Mouse (Mus musculus): ENCODE results near the gene Rhbdl3.

The Rhbdl3 gene

GRCm38 (mm10) chr11:80300551-80301315, at the start of gene Rhbdl3:
TSS of gene Rhbdl3 (plus strand) at chr11:80300912.
- peak; percentile 47 for DNase-seq (ENCODE audit: low spot score)

- no peak for DNase-seq (ENCODE audit: low spot score)
Observed at GRCm38 (mm10) chr11:80264137-80264536, 36.6 kb upstream of the Rhbdl3 start.

GRCm38 (mm10) chr11:80271096-80271495, 29.6 kb upstream of the Rhbdl3 start:
- DNase-seq (ENCODE audit: low spot score), result no peak

GRCm38 (mm10) chr11:80275011-80275410, 25.7 kb upstream of the Rhbdl3 start:
- DNase-seq (ENCODE audit: low spot score), result no peak

- DNase-seq (ENCODE audit: low spot score), result no peak
Observed at GRCm38 (mm10) chr11:80278054-80278453, 22.7 kb upstream of the Rhbdl3 start.

GRCm38 (mm10) chr11:80283786-80284185, 16.9 kb upstream of the Rhbdl3 start:
- no peak for DNase-seq (ENCODE audit: low spot score)

GRCm38 (mm10) chr11:80284641-80285040, 16.1 kb upstream of the Rhbdl3 start:
- no peak for DNase-seq (ENCODE audit: low spot score)

GRCm38 (mm10) chr11:80287150-80287549, 13.6 kb upstream of the Rhbdl3 start:
- DNase-seq (ENCODE audit: low spot score), result no peak

GRCm38 (mm10) chr11:80289701-80290445, 10.8 kb upstream of the Rhbdl3 start:
- DNase-seq (ENCODE audit: low spot score), result no peak

- DNase-seq (ENCODE audit: low spot score), result no peak
Observed at GRCm38 (mm10) chr11:80291004-80291403, 9.7 kb upstream of the Rhbdl3 start.

GRCm38 (mm10) chr11:80292463-80292862, 8.2 kb upstream of the Rhbdl3 start:
- no peak for DNase-seq (ENCODE audit: low spot score)

- no peak for DNase-seq (ENCODE audit: low spot score)
Observed at GRCm38 (mm10) chr11:80295066-80295465, 5.6 kb upstream of the Rhbdl3 start.

GRCm38 (mm10) chr11:80295785-80296184, 4.9 kb upstream of the Rhbdl3 start:
- no peak for DNase-seq (ENCODE audit: low spot score)

GRCm38 (mm10) chr11:80299513-80300235, 1.0 kb upstream of the Rhbdl3 start:
- DNase-seq (ENCODE audit: low spot score), result no peak

- no peak for DNase-seq (ENCODE audit: low spot score)
Observed at GRCm38 (mm10) chr11:80301316-80302045, 769 bp downstream of the Rhbdl3 start.

- no peak for DNase-seq (ENCODE audit: low spot score)
Observed at GRCm38 (mm10) chr11:80302046-80302390, 1.3 kb downstream of the Rhbdl3 start.

GRCm38 (mm10) chr11:80302536-80302935, 1.8 kb downstream of the Rhbdl3 start:
- peak; percentile 37 for DNase-seq (ENCODE audit: low spot score)

GRCm38 (mm10) chr11:80303746-80304145, 3.0 kb downstream of the Rhbdl3 start:
- no peak for DNase-seq (ENCODE audit: low spot score)

- no peak for DNase-seq (ENCODE audit: low spot score)
Observed at GRCm38 (mm10) chr11:80304846-80305245, 4.1 kb downstream of the Rhbdl3 start.

- DNase-seq (ENCODE audit: low spot score), result no peak
Observed at GRCm38 (mm10) chr11:80308537-80308936, 7.8 kb downstream of the Rhbdl3 start.

GRCm38 (mm10) chr11:80311271-80311670, 10.6 kb downstream of the Rhbdl3 start:
- no peak for DNase-seq (ENCODE audit: low spot score)

- DNase-seq (ENCODE audit: low spot score), result no peak
Observed at GRCm38 (mm10) chr11:80312049-80312448, 11.3 kb downstream of the Rhbdl3 start.

All from ovary, adult 18-20 months (tissue).